Mouse (Mus musculus): ENCODE results near the gene Zic3.

Gene Zic3

GRCm38 (mm10) chrX:58022400-58022799 lies at the start of gene Zic3:
Gene Zic3 (plus strand): TSS chrX:58022700.
- DNase-seq (ENCODE audit: extremely low read depth, low read depth) = no peak

- DNase-seq (ENCODE audit: extremely low read depth, low read depth) = no peak
Measured at GRCm38 (mm10) chrX:57982351-57982750, 40.1 kb upstream of the Zic3 start.

- DNase-seq (ENCODE audit: extremely low read depth, low read depth) = no peak
Measured at GRCm38 (mm10) chrX:57987455-57988109, 34.9 kb upstream of the Zic3 start.

- DNase-seq (ENCODE audit: extremely low read depth, low read depth) = no peak
Measured at GRCm38 (mm10) chrX:58013391-58013790, 9.1 kb upstream of the Zic3 start.

GRCm38 (mm10) chrX:58014093-58014492 lies 8.4 kb upstream of the Zic3 start:
- DNase-seq (ENCODE audit: extremely low read depth, low read depth) = no peak

GRCm38 (mm10) chrX:58014761-58015160 lies 7.7 kb upstream of the Zic3 start:
- no peak for DNase-seq (ENCODE audit: extremely low read depth, low read depth)

GRCm38 (mm10) chrX:58015336-58015945 lies 7.1 kb upstream of the Zic3 start:
- no peak for DNase-seq (ENCODE audit: extremely low read depth, low read depth)

- no peak for DNase-seq (ENCODE audit: extremely low read depth, low read depth)
Measured at GRCm38 (mm10) chrX:58018720-58019119, 3.8 kb upstream of the Zic3 start.

- no peak for DNase-seq (ENCODE audit: extremely low read depth, low read depth)
Measured at GRCm38 (mm10) chrX:58019257-58019953, 3.1 kb upstream of the Zic3 start.

- DNase-seq (ENCODE audit: extremely low read depth, low read depth) = no peak
Measured at GRCm38 (mm10) chrX:58027631-58028030, 5.1 kb downstream of the Zic3 start.

- DNase-seq (ENCODE audit: extremely low read depth, low read depth) = no peak
Measured at GRCm38 (mm10) chrX:58028082-58028481, 5.6 kb downstream of the Zic3 start.

- no peak for DNase-seq (ENCODE audit: extremely low read depth, low read depth)
Measured at GRCm38 (mm10) chrX:58028858-58029257, 6.4 kb downstream of the Zic3 start.

- no peak for DNase-seq (ENCODE audit: extremely low read depth, low read depth)
Measured at GRCm38 (mm10) chrX:58030100-58030834, 7.8 kb downstream of the Zic3 start.

GRCm38 (mm10) chrX:58030835-58031670 lies 8.6 kb downstream of the Zic3 start:
- no peak for DNase-seq (ENCODE audit: extremely low read depth, low read depth)

GRCm38 (mm10) chrX:58031671-58032605 lies 9.4 kb downstream of the Zic3 start:
- DNase-seq (ENCODE audit: extremely low read depth, low read depth) = no peak

- DNase-seq (ENCODE audit: extremely low read depth, low read depth) = no peak
Measured at GRCm38 (mm10) chrX:58032622-58033021, 10.1 kb downstream of the Zic3 start.

- DNase-seq (ENCODE audit: extremely low read depth, low read depth) = no peak
Measured at GRCm38 (mm10) chrX:58033521-58033920, 11.0 kb downstream of the Zic3 start.

- DNase-seq (ENCODE audit: extremely low read depth, low read depth) = no peak
Measured at GRCm38 (mm10) chrX:58038061-58039007, 15.8 kb downstream of the Zic3 start.

- no peak for DNase-seq (ENCODE audit: extremely low read depth, low read depth)
Measured at GRCm38 (mm10) chrX:58039703-58040102, 17.2 kb downstream of the Zic3 start.
